Mouse (Mus musculus): ENCODE results near the gene Scgb1c1. TPM values are rescaled to one million over a fixed set of nuclear protein-coding genes. Genes with fewer than 3 reads are reported as not detected.
"Not testable (repeated sequence)": the region's sequence is repeated elsewhere in the genome, so short reads cannot be mapped to it uniquely, and the experiment has no call there.

The Scgb1c1 gene
- polyA plus RNA-seq, 1 experiment: not detected

DNA sequence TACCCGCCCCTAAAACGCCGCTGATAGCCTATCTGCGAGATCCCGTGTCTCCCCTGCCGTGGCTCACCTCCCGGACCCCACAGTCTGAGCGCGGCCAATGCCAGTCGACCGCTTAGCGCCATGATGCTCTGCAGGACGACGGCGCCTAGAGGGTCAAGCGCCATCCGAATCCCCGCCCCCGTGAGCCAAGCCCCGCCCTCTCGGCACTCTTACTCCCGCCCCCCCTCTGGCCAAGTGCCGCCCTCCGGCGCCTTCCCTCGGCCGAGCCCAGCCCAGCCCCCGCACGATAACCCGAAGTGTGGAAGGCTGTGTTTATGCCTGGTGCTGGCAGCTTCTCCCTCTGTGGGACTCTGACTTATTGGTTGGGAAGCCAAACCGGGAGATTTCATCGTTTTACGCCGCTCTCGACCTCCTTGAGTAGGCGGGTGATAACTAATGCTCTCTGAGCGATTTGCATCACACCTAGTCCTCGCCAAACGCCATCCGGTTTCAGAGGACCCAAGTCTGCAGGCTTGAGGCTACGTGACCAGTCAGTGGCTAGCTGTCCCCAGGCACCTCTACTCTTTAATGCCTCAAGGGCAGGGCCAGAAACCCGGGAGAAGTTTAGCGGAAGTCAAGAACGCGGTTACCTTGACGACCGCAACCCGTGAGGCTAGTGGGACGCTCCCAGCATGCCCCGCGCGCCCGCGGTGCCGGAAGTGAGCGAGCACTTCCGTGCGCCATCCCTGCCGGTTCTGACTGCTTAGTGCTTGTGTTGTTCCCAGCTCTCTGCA, 36.5 kb downstream of the Scgb1c1 start, which contains the start of the genes Psmd13 and Sirt3:
TSS of gene Psmd13 (plus strand) at position 273 of the 773 bp plus-strand sequence.
TSS of gene Sirt3 (minus strand) at position 614 of the 773 bp plus-strand sequence.
- peak; percentile 98 for DNase-seq (ENCODE audit: low read depth)
- no peak for TF ChIP-seq CTCF (IDR thresholded peaks at IDR 0.05; ENCODE audit: borderline replicate concordance, extremely low read depth, insufficient read depth, insufficient read length)
- TF ChIP-seq POLR2A (IDR thresholded peaks at IDR 0.05; ENCODE audit: borderline replicate concordance, extremely low read depth, insufficient read depth, insufficient read length, poor library complexity, severe bottlenecking): 0 out of 2 replicates have a peak, but pooled peaks have one; percentile 9

DNA sequence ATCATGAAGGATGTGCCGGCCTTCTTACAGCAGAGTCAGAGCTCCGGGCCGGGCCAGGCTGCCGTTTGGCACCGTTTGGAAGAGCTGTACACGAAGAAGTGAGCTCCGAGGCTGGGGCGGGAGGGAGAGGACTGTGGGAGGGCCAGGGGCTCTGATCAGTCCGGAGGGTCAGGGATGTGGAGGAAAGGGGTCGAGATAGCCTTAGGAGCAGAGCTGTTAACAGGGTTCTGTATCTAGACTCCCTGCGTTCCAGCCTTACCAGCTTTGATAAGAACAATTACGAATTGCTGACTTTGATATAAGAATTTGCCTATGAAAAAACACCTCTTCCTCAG, 37.1 kb downstream of the Scgb1c1 start:
- TF ChIP-seq POLR2A (IDR thresholded peaks at IDR 0.05; ENCODE audit: borderline replicate concordance, extremely low read depth, insufficient read depth, insufficient read length, poor library complexity, severe bottlenecking) (no peak), CTCF (IDR thresholded peaks at IDR 0.05; ENCODE audit: borderline replicate concordance, extremely low read depth, insufficient read depth, insufficient read length) (no peak)
- no peak for DNase-seq (ENCODE audit: low read depth)

DNA sequence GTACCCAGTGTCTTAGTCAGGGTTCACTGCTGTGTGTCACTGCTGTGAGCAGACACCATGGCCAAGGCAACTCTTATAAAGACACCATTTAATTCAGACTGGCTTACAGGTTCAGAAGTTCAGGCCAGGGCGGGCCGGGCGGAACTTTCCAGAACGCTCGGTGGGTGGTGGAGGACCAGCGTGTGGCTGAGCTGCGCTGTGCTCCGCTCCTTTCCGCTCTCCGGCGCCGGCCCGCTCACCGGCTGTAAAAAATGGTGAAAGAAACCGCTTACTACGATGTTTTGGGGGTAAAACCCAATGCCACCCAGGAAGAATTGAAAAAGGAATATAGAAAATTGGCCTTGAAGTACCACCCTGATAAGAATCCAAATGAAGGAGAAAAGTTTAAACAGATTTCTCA, 45.3 kb downstream of the Scgb1c1 start:
- DNase-seq (ENCODE audit: low read depth): not testable (repeated sequence)

DNA sequence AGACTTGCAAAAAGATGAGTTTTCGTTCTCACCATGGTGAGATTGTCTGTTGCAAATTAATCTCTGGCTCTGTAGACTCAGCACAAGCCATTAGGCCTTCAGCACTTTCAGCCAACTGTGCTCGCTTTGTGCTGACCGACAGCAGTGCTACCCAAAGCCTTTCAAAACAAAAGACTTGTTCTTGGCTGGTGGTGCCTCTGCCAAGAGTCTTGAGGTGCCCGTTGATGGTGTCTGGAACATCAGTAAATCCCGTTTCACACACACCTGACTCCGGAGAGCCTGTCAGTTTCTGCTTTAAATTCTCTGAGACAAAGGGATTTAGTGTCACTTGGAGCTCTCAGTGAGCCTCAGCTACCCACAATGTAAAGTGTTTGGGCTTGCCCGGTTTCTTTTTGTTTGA, 48.7 kb downstream of the Scgb1c1 start:
- no peak for TF ChIP-seq CTCF (IDR thresholded peaks at IDR 0.05; ENCODE audit: borderline replicate concordance, extremely low read depth, insufficient read depth, insufficient read length)
- TF ChIP-seq POLR2A (IDR thresholded peaks at IDR 0.05; ENCODE audit: borderline replicate concordance, extremely low read depth, insufficient read depth, insufficient read length, poor library complexity, severe bottlenecking): no peak
- DNase-seq (ENCODE audit: low read depth): no peak

DNA sequence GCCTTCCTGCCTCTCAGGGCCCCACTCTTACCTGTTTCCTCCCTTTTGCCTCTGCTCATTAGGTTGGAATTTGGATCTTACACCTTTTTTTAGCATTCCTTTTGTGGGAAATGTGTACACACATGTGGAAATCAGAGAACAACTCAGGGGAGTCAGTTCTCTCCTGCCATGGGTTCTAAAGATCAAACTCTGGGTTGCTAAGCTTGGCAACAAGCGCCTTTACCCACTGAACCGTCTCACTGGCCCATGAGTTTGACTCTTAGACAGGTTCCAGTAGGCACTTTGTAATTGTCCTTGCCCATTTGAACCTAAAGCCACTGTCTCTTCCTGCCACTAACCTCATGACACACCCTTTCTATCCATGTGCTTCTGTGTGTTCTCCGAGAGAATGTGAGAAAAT, 49.3 kb downstream of the Scgb1c1 start:
- DNase-seq (ENCODE audit: low read depth): no peak
- no peak for TF ChIP-seq CTCF (IDR thresholded peaks at IDR 0.05; ENCODE audit: borderline replicate concordance, extremely low read depth, insufficient read depth, insufficient read length)

Other genes starting within 250 kb of the Scgb1c1 start
- not detected in 2 replicates for gene Olfr46, start 244.3 kb upstream of the Scgb1c1 start, polyA plus RNA-seq (2012; rRNA removed)
- gene Olfr61, start 216.6 kb upstream of the Scgb1c1 start, polyA plus RNA-seq (2012; rRNA removed): not detected in 2 replicates
- gene Olfr53, start 199.1 kb upstream of the Scgb1c1 start, polyA plus RNA-seq (2012; rRNA removed): not detected in 2 replicates
- gene Olfr539, start 185.6 kb upstream of the Scgb1c1 start, polyA plus RNA-seq (2012; rRNA removed): 0.01 and 0.03 TPM in 2 replicates
- not detected in 2 replicates for gene Olfr45, start 163.6 kb upstream of the Scgb1c1 start, polyA plus RNA-seq (2012; rRNA removed)
- not detected in 2 replicates for gene Olfr541, start 148.3 kb upstream of the Scgb1c1 start, polyA plus RNA-seq (2012; rRNA removed)
- gene Cyp2e1, start 81.8 kb upstream of the Scgb1c1 start, polyA plus RNA-seq (2012; rRNA removed): not detected in 2 replicates
- 0.15 and 0.18 TPM in 2 replicates for gene Syce1, start 57.7 kb upstream of the Scgb1c1 start, polyA plus RNA-seq (2012; rRNA removed)
- gene Zfp941, start 23.4 kb upstream of the Scgb1c1 start, polyA plus RNA-seq (2012; rRNA removed): 7.7 and 12.8 TPM in 2 replicates
- 0.25 TPM in 1 of 2 replicates, not detected in the other for gene Urah, start 10.5 kb upstream of the Scgb1c1 start, polyA plus RNA-seq (2012; rRNA removed)
- 0.06 and 0.07 TPM in 2 replicates for gene Odf3, start 2.3 kb downstream of the Scgb1c1 start, polyA plus RNA-seq (2012; rRNA removed)
- 0.19 and 0.21 TPM in 2 replicates for gene Gm45785, start 10.8 kb downstream of the Scgb1c1 start, polyA plus RNA-seq (2012; rRNA removed)
- gene Ric8a, start 11.4 kb downstream of the Scgb1c1 start, polyA plus RNA-seq (2012; rRNA removed): 103 and 106 TPM in 2 replicates
- gene Bet1l, start 12.0 kb downstream of the Scgb1c1 start, polyA plus RNA-seq (2012; rRNA removed): 26.9 and 32.1 TPM in 2 replicates
- 138 and 146 TPM in 2 replicates for gene Psmd13, start 36.4 kb downstream of the Scgb1c1 start, polyA plus RNA-seq (2012; rRNA removed)
- 41.3 and 46.9 TPM in 2 replicates for gene Sirt3, start 36.8 kb downstream of the Scgb1c1 start, polyA plus RNA-seq (2012; rRNA removed)
- gene Cox8b, start 54.9 kb downstream of the Scgb1c1 start, polyA plus RNA-seq (2012; rRNA removed): not detected in 2 replicates
- gene Nlrp6, start 75.4 kb downstream of the Scgb1c1 start, polyA plus RNA-seq (2012; rRNA removed): 0.18 and 0.21 TPM in 2 replicates
- gene Pgghg, start 95.8 kb downstream of the Scgb1c1 start, polyA plus RNA-seq (2012; rRNA removed): 13.2 and 18.9 TPM in 2 replicates
- gene Ifitm5, start 104.7 kb downstream of the Scgb1c1 start, polyA plus RNA-seq (2012; rRNA removed): 0.78 and 7.3 TPM in 2 replicates
- not detected in 2 replicates for gene Gm45717, start 110.4 kb downstream of the Scgb1c1 start, polyA plus RNA-seq (2012; rRNA removed)
- gene Ifitm2, start 110.4 kb downstream of the Scgb1c1 start, polyA plus RNA-seq (2012; rRNA removed): 153 and 201 TPM in 2 replicates
- 23.4 and 31.8 TPM in 2 replicates for gene Ifitm1, start 121.7 kb downstream of the Scgb1c1 start, polyA plus RNA-seq (2012; rRNA removed)
- gene Ifitm3, start 165.2 kb downstream of the Scgb1c1 start, polyA plus RNA-seq (2012; rRNA removed): 13.0 and 26.1 TPM in 2 replicates
- gene Ifitm6, start 172.4 kb downstream of the Scgb1c1 start, polyA plus RNA-seq (2012; rRNA removed): 0.73 and 0.77 TPM in 2 replicates
- not detected in 2 replicates for gene Gm17387, start 183.6 kb downstream of the Scgb1c1 start, polyA plus RNA-seq (2012; rRNA removed)
- 151 and 166 TPM in 2 replicates for gene B4galnt4, start 215.6 kb downstream of the Scgb1c1 start, polyA plus RNA-seq (2012; rRNA removed)
- 2.5 and 2.9 TPM in 2 replicates for gene Pkp3, start 232.7 kb downstream of the Scgb1c1 start, polyA plus RNA-seq (2012; rRNA removed)